Mouse (Mus musculus) spleen, embryonic (tissue): ENCODE data around the gene Gm2956.
"Not testable (repeated sequence)": the region's sequence is repeated elsewhere in the genome, so short reads cannot be mapped to it uniquely, and the experiment has no call there.

Source experiments
- CTCF ChIA-PET: fragments of 350-600 bp; sonication (Branson Sonifier 250); formaldehyde crosslinking; loops from one replicate; lab custom pipeline; 2022; lab: Charles Lee

Gm2956 gene

GRCm38 (mm10) chr14:3332087-3332677 is at the start of gene Gm2956:
Gene Gm2956 (plus strand): TSS chr14:3332627.
- CTCF ChIA-PET = not testable (repeated sequence)

- CTCF ChIA-PET = not testable (repeated sequence)
These were observed 979 bp downstream of the Gm2956 start for GRCm38 (mm10) chr14:3333406-3333805.

GRCm38 (mm10) chr14:3394793-3395192 is 62.4 kb downstream of the Gm2956 start, which contains the start of gene Gm10413:
Gene Gm10413 (plus strand): TSS chr14:3395093.
- CTCF ChIA-PET = not testable (repeated sequence)
